Mouse (Mus musculus) layer of hippocampus, adult 2 months (tissue): ENCODE results near the gene Mmel1. TPM values are rescaled to one million over a fixed set of nuclear protein-coding genes. Genes with fewer than 3 reads are reported as not detected.
A peak's percentile ranks its signal among the peaks of the same experiment; 100 is the strongest.

Experiments
- DNase-seq, 2 experiments: peaks; one replicate each; pipeline ENCODE4 v3.0.0; 2022; ENCODE audit warnings: low spot score in 2 of 2
- H3K27ac ChIP-seq: fragments of 200-600 bp; 2 replicates; pipeline ENCODE4 v1.8.1; 2022
- H3K4me3 ChIP-seq: fragments of 200-600 bp; 2 replicates; pipeline ENCODE4 v1.8.1; 2022; ENCODE audit warnings: mild to moderate bottlenecking
- CTCF ChIP-seq: fragments of 200-600 bp; conservative IDR thresholded peaks from 2 replicates; pipeline ENCODE4 v1.8.1; 2022; ENCODE audit warnings: antibody characterized with exemption, mild to moderate bottlenecking, moderate library complexity
- total RNA-seq, 2 experiments: library from RNA; stranded (reverse); gene quantifications; 2 replicates each; pipeline ENCODE4 v1.2.3; 2021

Mmel1 gene
- total RNA-seq, 2 experiments from 2014 or later: 0.29 to 0.44 TPM

- Histone ChIP-seq H3K4me3 (peak overlapping the region; percentile 65), H3K27ac (peak overlapping the region; percentile 97; the same call in 1 of the 2 replicates)
- peak in 1 of 2 experiments; percentile 6 for DNase-seq
- no peak for TF ChIP-seq CTCF
Measured at GRCm38 (mm10) chr4:154854676-154855345, 14.6 kb upstream of the Mmel1 start.

- DNase-seq: peak; percentile 83 to 92
- peak overlapping the region; percentile 65 for H3K4me3 ChIP-seq
- peak overlapping the region; percentile 97 for H3K27ac ChIP-seq
- TF ChIP-seq CTCF: peak; percentile 72
Measured at GRCm38 (mm10) chr4:154855721-154856479, 13.5 kb upstream of the Mmel1 start.

- Histone ChIP-seq H3K27ac (peak overlapping the region; percentile 97), H3K4me3 (peak overlapping the region; percentile 65)
- DNase-seq: no peak
- peak; percentile 37 for TF ChIP-seq CTCF
Measured at GRCm38 (mm10) chr4:154856480-154856837, 12.9 kb upstream of the Mmel1 start.

- Histone ChIP-seq H3K27ac (peak overlapping the region; percentile 97; the same call in 1 of the 2 replicates), H3K4me3 (peak overlapping the region; percentile 65; the same call in 1 of the 2 replicates)
- TF ChIP-seq CTCF: peak; percentile 46
- DNase-seq: peak in 1 of 2 experiments; percentile 8
Measured at GRCm38 (mm10) chr4:154856882-154857281, 12.5 kb upstream of the Mmel1 start.

GRCm38 (mm10) chr4:154857366-154858240 lies 11.8 kb upstream of the Mmel1 start:
- Histone ChIP-seq H3K27ac (no peak overlapping the region), H3K4me3 (no peak overlapping the region)
- no peak for TF ChIP-seq CTCF
- peak in 1 of 2 experiments; percentile 7 for DNase-seq

- Histone ChIP-seq H3K27ac (no peak overlapping the region), H3K4me3 (no peak overlapping the region)
- no peak for DNase-seq
- TF ChIP-seq CTCF: no peak
Measured at GRCm38 (mm10) chr4:154858601-154859000, 10.8 kb upstream of the Mmel1 start.

GRCm38 (mm10) chr4:154861967-154862366 lies 7.4 kb upstream of the Mmel1 start:
- no peak overlapping the region for H3K4me3 ChIP-seq
- no peak for TF ChIP-seq CTCF
- peak in 1 of 2 experiments; percentile 5 for DNase-seq
- H3K27ac ChIP-seq: no peak overlapping the region

- TF ChIP-seq CTCF: no peak
- DNase-seq: peak in 1 of 2 experiments; percentile 6
- no peak overlapping the region for H3K27ac ChIP-seq
Measured at GRCm38 (mm10) chr4:154863436-154863935, 5.9 kb upstream of the Mmel1 start.

GRCm38 (mm10) chr4:154864271-154864771 lies 5.1 kb upstream of the Mmel1 start:
- peak; percentile 77 for TF ChIP-seq CTCF
- Histone ChIP-seq H3K4me3 (peak overlapping the region; percentile 54), H3K27ac (peak overlapping the region; percentile 79)
- DNase-seq: peak; percentile 88 to 90

More at GRCm38 (mm10) chr4:154863436-154863935, 5.9 kb upstream of the Mmel1 start:
- no peak overlapping the region for H3K4me3 ChIP-seq

- peak overlapping the region; percentile 79; the same call in 1 of the 2 replicates for H3K27ac ChIP-seq
- peak in 1 of 2 experiments; percentile 8 for DNase-seq
- no peak for TF ChIP-seq CTCF
- peak overlapping the region; percentile 54; the same call in 1 of the 2 replicates for H3K4me3 ChIP-seq
Measured at GRCm38 (mm10) chr4:154864961-154865760, 4.2 kb upstream of the Mmel1 start.

- no peak overlapping the region for H3K4me3 ChIP-seq
- TF ChIP-seq CTCF: no peak
- H3K27ac ChIP-seq: no peak overlapping the region
- DNase-seq: peak in 1 of 2 experiments; percentile 5
Measured at GRCm38 (mm10) chr4:154866391-154866790, 3.0 kb upstream of the Mmel1 start.
